Mouse (Mus musculus): ENCODE data around the gene Ulk1. TPM values are rescaled to one million over a fixed set of nuclear protein-coding genes. Genes with fewer than 3 reads are reported as not detected.
"Not testable (repeated sequence)": the region's sequence is repeated elsewhere in the genome, so short reads cannot be mapped to it uniquely, and the experiment has no call there.

The Ulk1 gene
- polyA plus RNA-seq, 1 experiment from 2014 or later, result 29.9 TPM

DNA sequence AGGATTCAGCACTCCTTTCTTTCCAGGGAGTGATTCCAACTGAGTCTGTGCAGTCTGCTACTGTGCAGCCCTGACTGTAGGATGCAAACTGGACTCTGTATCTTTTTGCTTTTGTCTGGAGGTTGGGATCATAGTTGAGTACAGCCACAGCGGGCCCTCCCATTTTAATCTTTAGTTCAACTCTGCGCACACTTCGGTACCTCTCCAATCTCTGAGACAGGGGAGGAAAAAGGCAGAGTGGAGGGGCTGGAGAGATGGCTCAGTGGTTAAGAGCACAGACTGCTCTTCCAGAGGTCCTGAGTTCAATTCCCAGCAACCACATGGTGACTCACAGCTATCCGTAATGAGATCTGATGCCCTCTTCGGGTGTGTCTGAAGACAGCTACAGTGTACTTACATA lies 28.1 kb upstream of the Ulk1 start:
- not testable (repeated sequence) for H3K4me1 ChIP-seq (ENCODE audit: control insufficient read depth, insufficient read depth, low read length); H3K9me3 ChIP-seq (replicated peaks; ENCODE audit: control insufficient read depth, low read length, poor library complexity, severe bottlenecking); H3K4me3 ChIP-seq (ENCODE audit: low read depth, low read length); H3K9ac ChIP-seq (ENCODE audit: low read depth, low read length); ATAC-seq; H3K36me3 ChIP-seq (ENCODE audit: control insufficient read depth, insufficient read depth, low read length); H3K27me3 ChIP-seq (ENCODE audit: control insufficient read depth, insufficient read depth, low read depth, low read length); H3K4me2 ChIP-seq (ENCODE audit: low read length); H3K27ac ChIP-seq (ENCODE audit: low read length)
- WGBS, result 94% methylated on average over 5 of the region's 5 CpGs

DNA sequence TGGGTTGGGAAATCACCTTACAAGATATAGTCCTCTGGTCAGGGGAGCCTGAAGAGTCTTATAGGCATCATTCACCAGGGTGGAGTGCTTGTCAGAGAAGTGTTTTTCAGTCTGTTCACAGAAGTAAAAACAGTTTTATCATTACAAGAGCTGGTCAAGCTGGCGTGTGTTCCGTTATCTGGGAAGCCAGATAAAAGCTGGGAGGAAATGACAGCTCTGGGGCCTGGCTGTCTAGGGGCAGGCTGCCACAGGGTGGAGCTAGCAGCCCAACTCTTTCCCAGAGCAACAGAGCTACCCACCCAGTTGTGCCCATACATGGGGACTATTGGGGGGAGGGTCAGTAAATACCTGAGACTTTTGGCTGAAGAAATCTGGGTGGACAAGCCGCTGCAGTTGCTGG lies 26.1 kb upstream of the Ulk1 start:
- Histone ChIP-seq H3K27me3 (ENCODE audit: control insufficient read depth, insufficient read depth, low read depth, low read length) (no peaks in the 10 kb centered on the region), H3K27ac (ENCODE audit: low read length) (no peak overlapping the region), H3K4me2 (ENCODE audit: low read length) (no peak overlapping the region), H3K9ac (ENCODE audit: low read depth, low read length) (no peak overlapping the region), H3K4me1 (ENCODE audit: control insufficient read depth, insufficient read depth, low read length) (peaks cover 9% of the 10 kb centered on the region), H3K4me3 (ENCODE audit: low read depth, low read length) (no peak overlapping the region), H3K36me3 (ENCODE audit: control insufficient read depth, insufficient read depth, low read length) (no peaks in the 10 kb centered on the region), H3K9me3 (replicated peaks; ENCODE audit: control insufficient read depth, low read length, poor library complexity, severe bottlenecking) (no peaks in the 10 kb centered on the region)
- no peak for ATAC-seq
- 25% methylated on average over 3 of the region's 3 CpGs for WGBS

DNA sequence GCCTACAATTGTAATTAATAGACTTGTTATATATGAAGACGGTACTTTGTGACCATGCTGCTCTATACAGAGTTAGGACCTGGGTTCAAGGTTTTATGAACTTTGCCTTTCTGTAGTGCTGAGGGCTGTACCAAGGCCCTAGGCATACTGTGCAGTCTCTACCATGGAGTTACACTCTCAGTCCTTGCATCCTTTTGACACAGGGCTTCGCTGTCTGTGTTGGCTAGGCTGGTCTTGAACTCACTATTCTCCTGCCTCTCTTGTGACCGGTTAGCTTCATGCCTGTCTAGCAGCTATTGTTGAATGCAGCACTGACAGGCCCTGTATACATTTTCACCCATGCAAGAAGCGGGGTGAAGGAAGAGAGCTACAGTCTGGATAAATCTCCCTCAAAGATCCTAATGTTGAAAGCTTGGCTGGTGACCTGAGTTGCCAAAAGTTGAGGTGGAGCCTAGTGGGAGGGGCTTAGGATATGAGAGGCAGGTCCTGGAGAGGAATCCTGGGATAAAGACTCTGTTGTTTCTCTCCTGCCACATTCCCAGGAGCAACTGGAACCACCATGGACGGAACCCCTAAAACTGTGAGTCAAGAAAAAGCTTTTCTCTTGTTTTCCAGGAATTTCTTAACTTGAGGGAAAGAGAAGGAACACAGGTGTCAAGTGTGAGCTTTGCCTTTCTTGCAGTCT lies 21.3 kb upstream of the Ulk1 start:
- no peak for ATAC-seq
- H3K9me3 ChIP-seq (replicated peaks; ENCODE audit: control insufficient read depth, low read length, poor library complexity, severe bottlenecking), result no peaks in the 10 kb centered on the region
- H3K27ac ChIP-seq (ENCODE audit: low read length), result no peak overlapping the region
- no peaks in the 10 kb centered on the region for H3K4me1 ChIP-seq (ENCODE audit: control insufficient read depth, insufficient read depth, low read length)
- H3K36me3 ChIP-seq (ENCODE audit: control insufficient read depth, insufficient read depth, low read length), result no peaks in the 10 kb centered on the region
- H3K4me2 ChIP-seq (ENCODE audit: low read length), result no peak overlapping the region
- no peak overlapping the region for H3K4me3 ChIP-seq (ENCODE audit: low read depth, low read length)
- no peaks in the 10 kb centered on the region for H3K27me3 ChIP-seq (ENCODE audit: control insufficient read depth, insufficient read depth, low read depth, low read length)
- no peak overlapping the region for H3K9ac ChIP-seq (ENCODE audit: low read depth, low read length)
- WGBS, result 92% methylated on average over 5 of the region's 5 CpGs

DNA sequence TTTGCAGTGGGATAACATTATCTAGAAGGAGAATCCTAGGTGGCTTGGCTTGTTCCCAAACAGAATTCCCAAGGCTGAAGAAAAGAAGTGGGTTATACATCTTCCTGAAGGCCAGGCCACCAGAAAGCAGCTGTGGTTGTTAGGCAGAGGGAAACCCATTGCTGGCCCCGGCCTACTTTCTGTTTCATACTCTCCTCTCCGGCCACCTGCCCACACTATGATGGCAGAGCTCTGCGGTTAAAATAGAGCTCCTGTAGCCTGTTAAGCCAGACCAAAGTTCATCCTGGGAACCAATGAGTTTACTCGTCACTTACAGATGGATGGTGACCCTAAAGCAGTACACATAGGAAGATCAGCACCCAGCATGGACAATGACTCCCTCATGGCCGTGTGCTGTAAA lies 17.7 kb upstream of the Ulk1 start:
- ATAC-seq, result no peak
- Histone ChIP-seq H3K4me2 (ENCODE audit: low read length) (no peak overlapping the region), H3K27ac (ENCODE audit: low read length) (no peak overlapping the region), H3K9me3 (replicated peaks; ENCODE audit: control insufficient read depth, low read length, poor library complexity, severe bottlenecking) (no peaks in the 10 kb centered on the region), H3K27me3 (ENCODE audit: control insufficient read depth, insufficient read depth, low read depth, low read length) (no peaks in the 10 kb centered on the region), H3K36me3 (ENCODE audit: control insufficient read depth, insufficient read depth, low read length) (no peaks in the 10 kb centered on the region), H3K4me1 (ENCODE audit: control insufficient read depth, insufficient read depth, low read length) (no peaks in the 10 kb centered on the region), H3K4me3 (ENCODE audit: low read depth, low read length) (no peak overlapping the region), H3K9ac (ENCODE audit: low read depth, low read length) (no peak overlapping the region)
- 94% methylated on average over 5 of the region's 5 CpGs for WGBS

DNA sequence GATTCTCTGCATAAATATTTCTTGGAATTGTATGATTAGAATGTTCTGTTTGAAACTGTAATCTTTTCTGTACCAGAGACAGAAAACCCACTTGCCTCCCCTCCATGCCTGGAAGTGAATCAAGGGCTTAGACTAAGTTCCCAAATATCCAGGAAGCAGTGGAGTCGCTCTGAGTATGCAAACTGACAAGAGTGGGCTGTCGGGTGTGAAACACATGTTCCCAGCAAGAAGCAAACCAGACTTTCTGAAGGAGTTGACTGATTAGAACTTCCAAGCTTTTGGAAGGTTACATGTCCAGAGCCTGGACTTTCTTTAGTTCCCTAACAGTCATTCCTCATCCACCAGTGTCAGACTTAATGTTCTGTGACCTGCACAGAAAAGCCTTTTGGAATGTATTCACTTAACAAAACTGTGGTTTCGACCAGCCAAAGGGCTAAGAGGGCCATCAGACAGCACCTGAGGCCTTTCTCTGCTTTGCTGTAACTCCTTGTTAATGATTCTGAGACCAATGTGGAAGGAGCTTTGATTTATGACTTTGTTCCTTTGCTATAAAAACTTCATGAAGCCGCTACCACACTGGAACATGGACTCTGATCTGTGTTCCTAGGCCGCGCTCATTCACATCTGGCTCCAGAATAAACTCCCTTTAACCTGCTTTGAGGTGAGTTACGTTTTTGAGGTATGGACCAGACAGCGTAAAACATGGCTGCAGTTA lies 17.0 kb upstream of the Ulk1 start:
- Histone ChIP-seq H3K4me1 (ENCODE audit: control insufficient read depth, insufficient read depth, low read length) (no peaks in the 10 kb centered on the region), H3K27me3 (ENCODE audit: control insufficient read depth, insufficient read depth, low read depth, low read length) (no peaks in the 10 kb centered on the region), H3K9me3 (replicated peaks; ENCODE audit: control insufficient read depth, low read length, poor library complexity, severe bottlenecking) (no peaks in the 10 kb centered on the region), H3K27ac (ENCODE audit: low read length) (no peak overlapping the region), H3K4me3 (ENCODE audit: low read depth, low read length) (no peak overlapping the region), H3K36me3 (ENCODE audit: control insufficient read depth, insufficient read depth, low read length) (no peaks in the 10 kb centered on the region), H3K4me2 (ENCODE audit: low read length) (no peak overlapping the region), H3K9ac (ENCODE audit: low read depth, low read length) (no peak overlapping the region)
- 92% methylated on average over 8 of the region's 8 CpGs for WGBS
- ATAC-seq, result no peak

DNA sequence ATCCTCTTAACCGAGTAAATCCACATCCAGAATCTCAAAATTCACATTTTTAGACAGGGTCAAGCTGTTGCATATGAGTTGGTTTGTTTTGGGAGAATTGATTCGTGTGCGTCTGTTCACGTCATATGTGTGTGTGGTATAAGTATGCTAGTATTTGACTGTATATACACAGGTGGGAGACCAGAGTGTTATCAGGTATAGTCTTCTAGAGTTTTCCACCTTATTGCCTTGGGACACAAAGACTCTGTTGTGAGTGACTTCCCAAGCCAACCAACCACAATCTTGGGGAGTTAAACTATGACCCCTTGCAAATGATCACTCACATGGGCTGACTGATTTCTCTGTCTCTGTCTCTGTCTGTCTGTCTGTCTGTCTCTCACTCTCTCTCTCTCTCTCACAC lies 14.5 kb upstream of the Ulk1 start:
- Histone ChIP-seq H3K4me2 (ENCODE audit: low read length) (no peak overlapping the region), H3K4me1 (ENCODE audit: control insufficient read depth, insufficient read depth, low read length) (no peaks in the 10 kb centered on the region), H3K4me3 (ENCODE audit: low read depth, low read length) (no peak overlapping the region), H3K9ac (ENCODE audit: low read depth, low read length) (no peak overlapping the region), H3K36me3 (ENCODE audit: control insufficient read depth, insufficient read depth, low read length) (no peaks in the 10 kb centered on the region), H3K27me3 (ENCODE audit: control insufficient read depth, insufficient read depth, low read depth, low read length) (no peaks in the 10 kb centered on the region), H3K9me3 (replicated peaks; ENCODE audit: control insufficient read depth, low read length, poor library complexity, severe bottlenecking) (no peaks in the 10 kb centered on the region), H3K27ac (ENCODE audit: low read length) (no peak overlapping the region)
- 89% methylated on average over 4 of the region's 4 CpGs for whole genome bisulfite sequencing
- ATAC-seq, result no peak

DNA sequence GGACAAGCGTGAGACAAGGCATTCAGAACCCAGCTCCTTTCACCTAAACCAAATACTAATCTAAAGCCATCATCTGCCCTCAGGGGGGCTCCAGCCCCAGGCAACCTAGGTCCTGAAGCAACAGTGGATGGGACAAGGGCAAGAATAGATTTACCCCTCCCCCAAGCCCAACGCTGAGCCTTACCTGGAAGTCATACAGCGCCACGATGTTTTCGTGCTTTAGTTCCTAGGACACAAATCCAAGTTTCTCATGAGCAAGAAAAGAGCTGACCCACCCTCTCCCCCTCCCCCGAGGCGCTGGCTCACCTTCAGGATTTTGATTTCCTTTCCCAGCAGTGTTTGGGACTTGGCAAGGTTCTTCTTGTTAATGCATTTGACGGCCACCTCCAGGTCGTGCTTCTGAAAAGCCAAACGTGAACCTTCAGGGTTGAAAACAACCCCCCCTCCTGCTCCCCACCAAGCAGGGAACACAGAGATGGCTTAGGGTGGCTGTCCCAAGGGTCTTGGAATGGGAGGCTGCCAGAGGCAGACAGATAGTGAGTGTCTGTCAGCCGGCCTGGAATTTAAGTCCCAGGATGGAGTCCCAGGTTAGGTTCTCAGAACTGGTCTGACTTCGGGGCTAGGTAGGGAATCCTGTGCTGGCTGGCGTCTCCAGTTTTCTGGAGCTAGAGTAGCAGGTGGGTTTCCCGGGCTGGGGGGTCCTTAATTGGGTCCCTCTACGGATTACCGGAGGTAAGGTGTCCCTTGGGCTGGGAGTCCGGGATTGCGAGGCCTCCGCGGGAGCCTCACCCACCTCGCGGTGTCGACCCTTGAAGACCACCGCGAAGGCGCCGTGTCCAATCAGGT lies 853 bp downstream of the Ulk1 start:
- Histone ChIP-seq H3K27ac (ENCODE audit: low read length) (peak overlapping the region; percentile 83), H3K4me3 (ENCODE audit: low read depth, low read length) (peak overlapping the region; percentile 88), H3K9me3 (replicated peaks; ENCODE audit: control insufficient read depth, low read length, poor library complexity, severe bottlenecking) (no peaks in the 10 kb centered on the region), H3K4me2 (ENCODE audit: low read length) (peak overlapping the region; percentile 78), H3K4me1 (ENCODE audit: control insufficient read depth, insufficient read depth, low read length) (peaks cover 30% of the 10 kb centered on the region), H3K36me3 (ENCODE audit: control insufficient read depth, insufficient read depth, low read length) (no peaks in the 10 kb centered on the region; the same call in 1 of the 2 replicates), H3K27me3 (ENCODE audit: control insufficient read depth, insufficient read depth, low read depth, low read length) (no peaks in the 10 kb centered on the region), H3K9ac (ENCODE audit: low read depth, low read length) (peak overlapping the region; percentile 97)
- peak; percentile 3; the same call in 1 of the 2 replicates for ATAC-seq
- 2% methylated on average over 27 of the region's 27 CpGs for WGBS

DNA sequence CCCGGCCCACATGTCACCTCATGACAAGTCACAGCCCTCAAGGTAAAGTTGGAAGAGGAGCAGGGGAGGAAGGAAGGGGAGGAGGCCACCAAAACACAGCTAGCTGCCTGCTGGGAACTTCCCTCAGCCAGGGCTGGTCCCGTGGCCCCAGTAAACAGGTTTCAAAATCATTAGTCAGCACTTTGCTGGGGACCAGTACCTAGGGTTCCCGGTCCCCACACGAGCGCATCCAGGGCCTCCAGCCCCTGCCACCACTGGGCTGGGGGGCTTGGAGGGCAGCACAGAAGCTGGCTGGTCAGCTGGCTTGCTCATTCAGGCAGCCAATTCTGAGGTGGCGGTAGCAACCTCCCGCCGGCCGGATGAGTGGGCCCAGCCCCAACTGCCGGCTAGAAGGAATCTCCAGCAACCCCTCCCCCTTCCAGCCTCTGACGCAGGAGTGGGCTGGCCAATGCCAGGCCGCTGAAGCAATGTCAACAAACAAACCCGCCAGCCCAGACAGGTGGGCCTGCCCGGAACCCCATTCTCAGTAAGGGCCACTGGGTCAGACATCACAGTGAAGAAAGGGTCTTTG lies 1.8 kb downstream of the Ulk1 start:
- H3K4me1 ChIP-seq (ENCODE audit: control insufficient read depth, insufficient read depth, low read length), result peaks cover 30% of the 10 kb centered on the region
- peak overlapping the region; percentile 78 for H3K4me2 ChIP-seq (ENCODE audit: low read length)
- no peaks in the 10 kb centered on the region; the same call in 1 of the 2 replicates for H3K36me3 ChIP-seq (ENCODE audit: control insufficient read depth, insufficient read depth, low read length)
- 7% methylated on average over 14 of the region's 14 CpGs for WGBS
- ATAC-seq, result peak; percentile 24
- no peaks in the 10 kb centered on the region for H3K27me3 ChIP-seq (ENCODE audit: control insufficient read depth, insufficient read depth, low read depth, low read length)
- peak overlapping the region; percentile 88 for H3K4me3 ChIP-seq (ENCODE audit: low read depth, low read length)
- peak overlapping the region; percentile 97 for H3K9ac ChIP-seq (ENCODE audit: low read depth, low read length)
- H3K9me3 ChIP-seq (replicated peaks; ENCODE audit: control insufficient read depth, low read length, poor library complexity, severe bottlenecking), result no peaks in the 10 kb centered on the region
- peak overlapping the region; percentile 33; the same call in 1 of the 2 replicates for H3K27ac ChIP-seq (ENCODE audit: low read length)

Measured in midbrain, embryonic 16.5 days (tissue).